Mouse (Mus musculus) myocyte (in vitro differentiated cells): ENCODE data around the gene Wwox.

ENCODE experiments used
- E2F4 ChIP-seq: IDR thresholded peaks from one replicate; pipeline ENCODE4 v1.6.1; 2011; ENCODE audit warnings: mild to moderate bottlenecking, control low read depth, moderate library complexity; ENCODE audit not compliant: insufficient read depth
- MAX ChIP-seq: IDR thresholded peaks from one replicate; pipeline ENCODE4 v1.6.1; 2011; ENCODE audit warnings: low read depth, mild to moderate bottlenecking, control low read depth
- MYOG ChIP-seq, 3 experiments: IDR thresholded peaks; one replicate each; pipeline ENCODE4 v1.6.1; 2011; ENCODE audit warnings: control low read depth in 2 of 3, low read depth in 2 of 3, mild to moderate bottlenecking in 2 of 3; ENCODE audit not compliant: insufficient read length in 2 of 3, control insufficient read depth in 1 of 3, insufficient read depth in 1 of 3
- POLR2A ChIP-seq: IDR thresholded peaks from one replicate; pipeline ENCODE4 v1.6.1; 2011; ENCODE audit warnings: low read depth, mild to moderate bottlenecking, control low read depth, moderate library complexity; ENCODE audit not compliant: insufficient read length
- USF1 ChIP-seq: IDR thresholded peaks from one replicate; pipeline ENCODE4 v1.6.1; 2011; ENCODE audit warnings: low read depth, mild to moderate bottlenecking, control low read depth, moderate library complexity

GRCm38 (mm10) chr8:114897432-114897831 lies 458.0 kb downstream of the Wwox start:
- TF ChIP-seq POLR2A (no peak), MAX (no peak), E2F4 (no peak), USF1 (no peak), MYOG (IDR thresholded peaks at IDR 0.05; ENCODE audit: control insufficient read depth in 1 of 3, insufficient read depth in 1 of 3, insufficient read length in 2 of 3, low read depth in 2 of 3) (no peak)
